Mouse (Mus musculus): Measurements from ENCODE around the gene Olfr877. TPM values are rescaled to one million over a fixed set of nuclear protein-coding genes. Genes with fewer than 3 reads are reported as not detected.

Olfr877 gene
- polyA plus RNA-seq, 1 experiment from 2014 or later, result not detected

GRCm38 (mm10) chr9:37870246-37870645 is 16.2 kb downstream of the Olfr877 start:
- H3K4me3 ChIP-seq (ENCODE audit: low read depth, low read length), result no peak overlapping the region
- H3K27ac ChIP-seq (ENCODE audit: low read depth), result no peak overlapping the region
- ATAC-seq (replicated peaks; ENCODE audit: low FRiP score, low TSS enrichment, low read depth) (no peak), DNase-seq (ENCODE audit: low spot score) (no peak)
- 73% methylated on average over 1 of the region's 1 CpGs for whole genome bisulfite sequencing
- H3K36me3 ChIP-seq (ENCODE audit: control insufficient read depth, insufficient read depth, low read length), result no peaks in the 10 kb centered on the region
- H3K27me3 ChIP-seq (replicated peaks; ENCODE audit: control insufficient read depth, insufficient read depth, low read length), result no peaks in the 10 kb centered on the region
- no peak overlapping the region for H3K4me2 ChIP-seq (ENCODE audit: low read length)
- H3K9me3 ChIP-seq (ENCODE audit: control insufficient read depth, low read length), result no peaks in the 10 kb centered on the region
- no peak overlapping the region for H3K9ac ChIP-seq (ENCODE audit: low read length)
- H3K4me1 ChIP-seq (replicated peaks; ENCODE audit: control insufficient read depth, insufficient read depth, low read length), result no peaks in the 10 kb centered on the region

DNA sequence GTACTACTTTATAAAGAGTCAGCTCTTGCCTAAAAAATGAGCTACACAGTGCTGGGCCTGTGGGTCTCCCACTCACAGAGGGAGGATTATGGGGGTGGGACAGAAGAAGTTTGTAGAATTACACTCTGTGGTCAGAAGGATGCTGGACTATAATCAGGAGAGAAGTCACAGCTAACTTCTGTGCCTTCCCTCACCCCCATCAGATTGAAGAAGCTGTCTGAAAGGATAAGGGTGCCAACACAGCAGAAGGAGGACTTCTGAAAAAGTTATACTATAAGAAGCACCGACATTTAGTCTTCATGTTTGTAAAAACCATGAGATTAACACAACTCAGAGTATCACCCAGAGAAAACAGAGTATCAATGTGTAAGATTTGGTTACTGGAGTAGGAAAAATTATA is 17.0 kb downstream of the Olfr877 start:
- H3K9ac ChIP-seq (ENCODE audit: low read length), result no peak overlapping the region
- no peaks in the 10 kb centered on the region for H3K36me3 ChIP-seq (ENCODE audit: control insufficient read depth, insufficient read depth, low read length)
- no peak for DNase-seq (ENCODE audit: low spot score)
- ATAC-seq (replicated peaks; ENCODE audit: low FRiP score, low TSS enrichment, low read depth), result no peak
- no peak overlapping the region for H3K4me3 ChIP-seq (ENCODE audit: low read depth, low read length)
- no peaks in the 10 kb centered on the region for H3K27me3 ChIP-seq (replicated peaks; ENCODE audit: control insufficient read depth, insufficient read depth, low read length)
- H3K4me2 ChIP-seq (ENCODE audit: low read length), result no peak overlapping the region
- no peaks in the 10 kb centered on the region for H3K4me1 ChIP-seq (replicated peaks; ENCODE audit: control insufficient read depth, insufficient read depth, low read length)
- WGBS, result 80% methylated on average over 1 of the region's 1 CpGs
- H3K27ac ChIP-seq (ENCODE audit: low read depth), result no peak overlapping the region
- H3K9me3 ChIP-seq (ENCODE audit: control insufficient read depth, low read length), result no peaks in the 10 kb centered on the region

DNA sequence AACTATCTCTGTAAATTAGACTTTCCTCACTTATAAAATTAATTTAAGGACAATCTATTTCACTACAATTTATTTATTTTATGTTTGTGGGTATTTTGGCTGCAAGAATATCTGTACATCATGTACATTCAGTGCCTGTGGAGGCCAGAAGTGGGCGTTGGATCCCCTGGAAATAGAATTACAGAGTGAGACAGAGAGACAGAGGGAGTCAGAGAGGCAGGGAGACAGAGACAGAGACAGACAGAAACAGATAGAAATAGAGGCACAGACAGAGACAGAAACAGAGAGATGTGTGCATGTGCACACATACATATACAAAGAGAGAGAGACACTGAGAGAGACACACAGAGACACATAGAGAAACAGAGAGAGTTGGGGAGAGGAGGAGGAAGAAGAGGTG is 17.5 kb downstream of the Olfr877 start:
- Histone ChIP-seq H3K27me3 (replicated peaks; ENCODE audit: control insufficient read depth, insufficient read depth, low read length) (no peaks in the 10 kb centered on the region), H3K27ac (ENCODE audit: low read depth) (no peak overlapping the region), H3K9ac (ENCODE audit: low read length) (no peak overlapping the region), H3K36me3 (ENCODE audit: control insufficient read depth, insufficient read depth, low read length) (no peaks in the 10 kb centered on the region), H3K9me3 (ENCODE audit: control insufficient read depth, low read length) (no peaks in the 10 kb centered on the region), H3K4me2 (ENCODE audit: low read length) (no peak overlapping the region), H3K4me1 (replicated peaks; ENCODE audit: control insufficient read depth, insufficient read depth, low read length) (no peaks in the 10 kb centered on the region), H3K4me3 (ENCODE audit: low read depth, low read length) (no peak overlapping the region)
- no peak for ATAC-seq (replicated peaks; ENCODE audit: low FRiP score, low TSS enrichment, low read depth)
- WGBS, result 63% methylated on average over 1 of the region's 1 CpGs
- DNase-seq (ENCODE audit: low spot score), result no peak

DNA sequence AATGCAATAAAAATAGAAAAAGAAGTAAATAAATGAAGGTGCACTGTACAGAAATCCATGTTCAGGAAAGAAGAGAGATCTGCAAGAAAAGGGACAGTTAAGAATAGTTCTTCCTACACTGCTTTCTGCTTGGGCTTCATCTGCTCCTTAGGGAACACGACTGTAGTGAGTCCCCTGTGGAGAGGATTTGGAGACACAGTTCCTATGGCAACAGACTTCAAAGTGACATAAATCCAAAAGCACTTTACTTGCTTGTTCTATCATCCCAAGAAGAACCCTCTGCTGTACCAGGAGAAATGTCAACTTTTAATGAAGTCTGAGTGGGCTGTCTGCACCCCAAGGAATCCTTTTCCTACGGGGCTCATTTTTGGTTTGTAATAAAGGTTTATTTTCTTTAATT is 36.9 kb downstream of the Olfr877 start:
- DNase-seq (ENCODE audit: low spot score), result no peak

DNA sequence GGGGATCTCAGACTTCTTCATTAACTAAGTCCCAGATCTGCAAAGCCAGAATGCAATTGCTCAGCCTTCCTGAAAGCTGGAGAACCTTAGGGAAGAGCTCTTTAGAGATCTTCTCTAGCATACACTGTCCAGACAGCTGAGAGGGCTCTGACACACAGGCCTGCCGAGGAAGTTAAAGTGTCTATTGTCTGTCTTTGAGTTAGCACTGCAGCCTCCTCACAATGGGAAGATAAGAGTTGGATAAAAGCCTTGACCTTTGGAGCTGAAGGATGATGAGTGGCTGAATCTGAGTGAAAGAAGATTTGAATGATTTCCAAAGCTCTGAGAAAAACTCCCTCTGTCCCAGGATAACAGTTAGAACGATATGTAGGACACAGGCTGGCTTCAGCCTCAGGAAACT is 42.6 kb downstream of the Olfr877 start, which contains the start of gene Olfr145:
Gene Olfr145 (plus strand): TSS at position 64 of the 400 bp plus-strand sequence.
- H3K9ac ChIP-seq (ENCODE audit: low read length), result no peak within 1 kb of the TSS
- no peaks in the 10 kb centered on the region for H3K36me3 ChIP-seq (ENCODE audit: control insufficient read depth, insufficient read depth, low read length)
- no peak within 1 kb of the TSS for H3K27ac ChIP-seq (ENCODE audit: low read depth)
- no peak within 1 kb of the TSS for H3K4me3 ChIP-seq (ENCODE audit: low read depth, low read length)
- H3K9me3 ChIP-seq (ENCODE audit: control insufficient read depth, low read length), result no peaks in the 10 kb centered on the region
- no peaks in the 10 kb centered on the region for H3K4me1 ChIP-seq (replicated peaks; ENCODE audit: control insufficient read depth, insufficient read depth, low read length)
- no peak for DNase-seq (ENCODE audit: low spot score)
- H3K27me3 ChIP-seq (replicated peaks; ENCODE audit: control insufficient read depth, insufficient read depth, low read length), result no peaks in the 10 kb centered on the region
- no peak within 1 kb of the TSS for H3K4me2 ChIP-seq (ENCODE audit: low read length)
- 38% methylated on average over 2 of the region's 2 CpGs for WGBS
- ATAC-seq (replicated peaks; ENCODE audit: low FRiP score, low TSS enrichment, low read depth), result no peak

More for the DNA sequence above, 36.9 kb downstream of the Olfr877 start:
- H3K9ac ChIP-seq (ENCODE audit: low read length), result no peak overlapping the region
- no peak for ATAC-seq (replicated peaks; ENCODE audit: low FRiP score, low TSS enrichment, low read depth)
- H3K27ac ChIP-seq (ENCODE audit: low read depth), result no peak overlapping the region
- no peak overlapping the region for H3K4me3 ChIP-seq (ENCODE audit: low read depth, low read length)
- no peaks in the 10 kb centered on the region for H3K4me1 ChIP-seq (replicated peaks; ENCODE audit: control insufficient read depth, insufficient read depth, low read length)
- no peaks in the 10 kb centered on the region for H3K9me3 ChIP-seq (ENCODE audit: control insufficient read depth, low read length)
- WGBS, result 37% methylated on average over 2 of the region's 2 CpGs
- H3K27me3 ChIP-seq (replicated peaks; ENCODE audit: control insufficient read depth, insufficient read depth, low read length), result no peaks in the 10 kb centered on the region
- H3K4me2 ChIP-seq (ENCODE audit: low read length), result no peak overlapping the region
- no peaks in the 10 kb centered on the region for H3K36me3 ChIP-seq (ENCODE audit: control insufficient read depth, insufficient read depth, low read length)

DNA sequence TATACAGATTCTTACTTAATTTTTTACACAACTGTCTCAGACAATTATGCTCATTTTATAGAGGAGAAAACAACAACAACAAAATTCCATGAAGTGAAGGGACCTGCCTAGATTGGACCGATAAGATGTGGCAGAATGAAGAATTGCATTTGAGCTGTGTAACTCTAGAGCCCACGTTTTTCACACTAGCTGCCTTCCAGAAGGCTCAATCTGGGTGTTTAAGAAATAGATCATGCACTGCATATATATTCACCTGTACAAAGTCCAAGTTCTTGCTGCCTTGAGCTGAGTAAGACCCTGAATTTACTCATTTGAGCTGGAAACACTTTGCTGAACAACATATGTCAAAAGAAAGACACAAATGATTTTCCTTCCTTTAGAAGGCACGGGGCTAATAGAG is 51.5 kb downstream of the Olfr877 start:
- 63% methylated on average over 3 of the region's 3 CpGs for WGBS
- H3K36me3 ChIP-seq (ENCODE audit: control insufficient read depth, insufficient read depth, low read length), result no peaks in the 10 kb centered on the region
- no peak overlapping the region for H3K4me2 ChIP-seq (ENCODE audit: low read length)
- no peak overlapping the region for H3K4me3 ChIP-seq (ENCODE audit: low read depth, low read length)
- no peak overlapping the region for H3K9ac ChIP-seq (ENCODE audit: low read length)
- H3K27me3 ChIP-seq (replicated peaks; ENCODE audit: control insufficient read depth, insufficient read depth, low read length), result no peaks in the 10 kb centered on the region
- no peaks in the 10 kb centered on the region for H3K4me1 ChIP-seq (replicated peaks; ENCODE audit: control insufficient read depth, insufficient read depth, low read length)
- DNase-seq (ENCODE audit: low spot score) (no peak), ATAC-seq (replicated peaks; ENCODE audit: low FRiP score, low TSS enrichment, low read depth) (no peak)
- H3K27ac ChIP-seq (ENCODE audit: low read depth), result no peak overlapping the region
- H3K9me3 ChIP-seq (ENCODE audit: control insufficient read depth, low read length), result no peaks in the 10 kb centered on the region

Other genes starting within 250 kb of the Olfr877 start
- 4.7 and 4.8 TPM in 2 replicates for gene Spa17, start 240.5 kb upstream of the Olfr877 start, polyA plus RNA-seq (2014; fragmentation: Nextera tagmentation; extraction: Ambion mirVana)
- gene Tbrg1, start 197.0 kb upstream of the Olfr877 start, polyA plus RNA-seq (2014; fragmentation: Nextera tagmentation; extraction: Ambion mirVana), result 166 and 169 TPM in 2 replicates
- not detected in 2 replicates for gene Panx3, start 185.0 kb upstream of the Olfr877 start, polyA plus RNA-seq (2014; fragmentation: Nextera tagmentation; extraction: Ambion mirVana)
- not detected in 2 replicates for gene Olfr160, start 138.0 kb upstream of the Olfr877 start, polyA plus RNA-seq (2014; fragmentation: Nextera tagmentation; extraction: Ambion mirVana)
- not detected in 2 replicates for gene Olfr874, start 109.2 kb upstream of the Olfr877 start, polyA plus RNA-seq (2014; fragmentation: Nextera tagmentation; extraction: Ambion mirVana)
- not detected in 2 replicates for gene Olfr875, start 82.4 kb upstream of the Olfr877 start, polyA plus RNA-seq (2014; fragmentation: Nextera tagmentation; extraction: Ambion mirVana)
- gene Olfr876, start 51.2 kb upstream of the Olfr877 start, polyA plus RNA-seq (2014; fragmentation: Nextera tagmentation; extraction: Ambion mirVana), result not detected in 2 replicates
- not detected in 2 replicates for gene Olfr145, start 42.5 kb downstream of the Olfr877 start, polyA plus RNA-seq (2014; fragmentation: Nextera tagmentation; extraction: Ambion mirVana)
- not detected in 2 replicates for gene Olfr878, start 63.6 kb downstream of the Olfr877 start, polyA plus RNA-seq (2014; fragmentation: Nextera tagmentation; extraction: Ambion mirVana)
- gene Olfr881, start 137.6 kb downstream of the Olfr877 start, polyA plus RNA-seq (2014; fragmentation: Nextera tagmentation; extraction: Ambion mirVana), result not detected in 2 replicates
- gene Olfr883, start 171.5 kb downstream of the Olfr877 start, polyA plus RNA-seq (2014; fragmentation: Nextera tagmentation; extraction: Ambion mirVana), result not detected in 2 replicates
- not detected in 2 replicates for gene Olfr884, start 192.3 kb downstream of the Olfr877 start, polyA plus RNA-seq (2014; fragmentation: Nextera tagmentation; extraction: Ambion mirVana)
- not detected in 2 replicates for gene Olfr885, start 207.1 kb downstream of the Olfr877 start, polyA plus RNA-seq (2014; fragmentation: Nextera tagmentation; extraction: Ambion mirVana)
- not detected in 2 replicates for gene Olfr887, start 229.8 kb downstream of the Olfr877 start, polyA plus RNA-seq (2014; fragmentation: Nextera tagmentation; extraction: Ambion mirVana)

Data from intestine, embryonic 14.5 days (tissue).